Mouse (Mus musculus) heart, embryonic 16.5 days (tissue): ENCODE measurements around the gene Nfatc4. TPM values are rescaled to one million over a fixed set of nuclear protein-coding genes. Genes with fewer than 3 reads are reported as not detected.

Experiments
- ATAC-seq: fragments of 200-750 bp; cut with Nextera tagmentation; replicated peaks from 2 replicates; pipeline ENCODE4 v1.8.0; 2017; ENCODE audit warnings: moderate number of reproducible peaks; ENCODE audit not compliant: insufficient read depth, low FRiP score; ENCODE audit errors: extremely low read depth
- H3K27ac ChIP-seq: fragments of 300-500 bp; sonication (generic); 2 replicates; pipeline ENCODE4 v1.5.1; 2014; ENCODE audit warnings: mild to moderate bottlenecking, low read length, control low read depth, moderate library complexity
- H3K27me3 ChIP-seq: fragments of 300-500 bp; sonication (generic); 2 replicates; pipeline ENCODE4 v1.6.1; 2014; ENCODE audit warnings: low read length, mixed read lengths; ENCODE audit not compliant: control insufficient read depth, insufficient read depth
- H3K36me3 ChIP-seq: fragments of 300-500 bp; sonication (generic); 2 replicates; pipeline ENCODE4 v1.6.1; 2014; ENCODE audit not compliant: control insufficient read depth, insufficient read depth
- H3K4me1 ChIP-seq: fragments of 300-500 bp; sonication (generic); 2 replicates; pipeline ENCODE4 v1.6.1; 2014; ENCODE audit warnings: low read length, mixed read lengths; ENCODE audit not compliant: control insufficient read depth, insufficient read depth
- H3K4me2 ChIP-seq: fragments of 300-500 bp; sonication (generic); 2 replicates; pipeline ENCODE4 v1.6.1; 2014; ENCODE audit warnings: low read depth, mild to moderate bottlenecking, control low read depth, low read length
- H3K4me3 ChIP-seq: fragments of 300-500 bp; sonication (generic); 2 replicates; pipeline ENCODE4 v1.5.1; 2014; ENCODE audit warnings: mild to moderate bottlenecking, control low read depth, low read length
- H3K9ac ChIP-seq: fragments of 300-500 bp; sonication (generic); 2 replicates; pipeline ENCODE4 v1.6.1; 2014; ENCODE audit warnings: low read length, control low read depth
- H3K9me3 ChIP-seq: fragments of 300-500 bp; sonication (generic); replicated peaks from 2 replicates; pipeline ENCODE4 v1.6.1; 2016; ENCODE audit warnings: low read length; ENCODE audit not compliant: control insufficient read depth
- WGBS: fragments of 180-500 bp; shearing (Covaris S2); extraction: QIAGEN DNeasy Blood & Tissue Kit; methylation state at CpG from one replicate; pipeline ENCODE4 v1.1.7; 2014; 5-methylcytosine and 5-hydroxymethylcytosine counted together
- polyA plus RNA-seq: library from polyadenylated mRNA; unstranded; fragments of >200 nt; fragmentation: Nextera tagmentation; extraction: Ambion mirVana; gene quantifications from 2 replicates; pipeline ENCODE4 v1.2.1, GENCODE M21; 2015

Gene Nfatc4
- polyA plus RNA-seq = 9.7 and 14.4 TPM in 2 replicates

DNA sequence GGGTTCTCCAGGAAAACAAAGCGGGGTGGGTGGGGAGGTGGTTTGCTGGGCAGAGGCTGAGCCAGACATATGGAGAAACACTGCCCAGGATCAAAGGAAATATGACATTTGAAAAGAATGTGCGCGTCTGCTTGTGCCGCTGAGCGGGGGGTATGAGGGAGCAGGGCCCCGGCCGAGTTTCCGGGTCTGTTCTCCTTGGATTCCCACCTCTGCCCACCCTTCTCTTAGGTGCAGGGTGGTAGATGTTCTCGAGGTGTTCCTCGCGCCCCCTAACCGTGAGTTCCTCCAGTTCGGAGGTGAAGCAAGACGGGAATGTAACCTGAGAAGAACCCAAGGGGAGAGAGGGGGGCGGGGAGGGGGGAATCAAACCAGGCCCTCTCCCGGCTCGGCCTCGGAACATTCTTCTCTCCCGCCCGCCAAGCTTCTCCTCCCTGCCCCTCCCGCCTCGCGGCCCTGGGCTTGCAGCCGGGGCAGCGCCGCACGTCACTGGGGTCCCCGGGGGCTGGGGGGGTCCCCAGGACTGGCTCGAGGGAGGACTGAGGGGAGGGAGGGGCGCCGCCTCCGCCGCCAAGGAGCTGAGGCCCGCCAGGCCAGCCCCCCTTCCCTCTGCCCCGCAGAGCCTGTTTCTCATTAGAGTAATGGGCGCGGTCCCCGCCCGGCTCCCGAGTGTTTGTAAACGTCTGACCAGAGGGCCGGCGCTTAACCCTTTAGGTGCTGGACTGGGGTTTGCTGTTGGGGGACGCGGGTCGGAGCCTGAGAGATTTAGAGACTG lies at the start of gene Nfatc4:
Nfatc4 (plus strand) TSS at position 154 of the 772 bp plus-strand sequence.
- Histone ChIP-seq H3K27me3 (peaks cover 12% of the 10 kb centered on the region; the same call in 1 of the 2 replicates), H3K9me3 (no peaks in the 10 kb centered on the region), H3K4me2 (peak within 1 kb of the TSS; percentile 91), H3K36me3 (no peaks in the 10 kb centered on the region), H3K4me3 (peak within 1 kb of the TSS; percentile 70), H3K27ac (peak within 1 kb of the TSS; percentile 93), H3K4me1 (peaks cover 18% of the 10 kb centered on the region), H3K9ac (peak within 1 kb of the TSS; percentile 81)
- under 1% methylated on average over 45 of the region's 46 CpGs for WGBS
- peak; percentile 73 for ATAC-seq

DNA sequence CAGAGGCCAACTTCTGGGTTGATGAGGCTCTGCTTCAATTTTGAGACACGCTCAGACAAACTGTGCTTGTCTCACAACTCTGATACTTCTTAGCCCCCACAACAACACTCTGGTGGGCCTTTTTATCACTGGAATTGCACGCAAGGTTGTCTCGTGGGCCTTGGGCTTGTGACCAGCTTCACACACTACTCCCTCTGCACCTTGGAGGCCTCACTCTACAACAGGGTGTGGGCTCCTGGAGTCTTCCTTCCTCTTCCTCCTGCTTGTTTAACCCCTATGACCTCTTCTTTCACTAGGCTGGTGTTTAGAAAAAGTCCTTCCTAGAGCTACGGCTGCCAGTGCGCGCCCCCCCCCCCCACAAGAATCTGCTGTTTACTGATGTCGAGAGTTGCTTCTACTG lies 46.2 kb upstream of the Nfatc4 start:
- ATAC-seq = no peak
- no peak overlapping the region for H3K27ac ChIP-seq
- 47% methylated on average over 7 of the region's 7 CpGs for WGBS

DNA sequence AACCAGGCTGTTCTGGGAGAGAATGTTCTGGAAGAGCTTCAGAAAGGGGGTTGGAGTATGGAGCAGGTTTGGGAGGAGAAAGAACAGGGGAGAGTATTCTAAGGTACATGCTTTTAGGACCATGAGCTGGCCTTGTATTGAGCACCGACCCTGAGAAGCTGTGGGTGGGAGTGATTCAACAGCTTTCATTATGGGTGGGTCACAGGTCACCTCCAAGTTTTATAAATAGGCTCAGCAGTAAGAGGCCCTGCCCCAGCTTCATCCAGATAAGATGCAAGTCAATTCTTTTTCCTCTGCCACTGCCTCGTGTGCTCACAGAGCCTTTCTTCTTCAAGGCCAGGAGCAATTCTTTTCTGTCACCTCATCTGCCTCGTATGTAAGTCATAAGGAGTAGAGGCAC lies 45.8 kb upstream of the Nfatc4 start:
- peaks cover 16% of the 10 kb centered on the region for H3K4me1 ChIP-seq
- WGBS = 31% methylated on average over 3 of the region's 3 CpGs

More for the DNA sequence above, 46.2 kb upstream of the Nfatc4 start:
- Histone ChIP-seq H3K36me3 (no peaks in the 10 kb centered on the region), H3K9ac (no peak overlapping the region), H3K9me3 (no peaks in the 10 kb centered on the region), H3K4me3 (no peak overlapping the region), H3K4me1 (peaks cover 15% of the 10 kb centered on the region), H3K4me2 (no peak overlapping the region), H3K27me3 (peaks cover 4% of the 10 kb centered on the region)

DNA sequence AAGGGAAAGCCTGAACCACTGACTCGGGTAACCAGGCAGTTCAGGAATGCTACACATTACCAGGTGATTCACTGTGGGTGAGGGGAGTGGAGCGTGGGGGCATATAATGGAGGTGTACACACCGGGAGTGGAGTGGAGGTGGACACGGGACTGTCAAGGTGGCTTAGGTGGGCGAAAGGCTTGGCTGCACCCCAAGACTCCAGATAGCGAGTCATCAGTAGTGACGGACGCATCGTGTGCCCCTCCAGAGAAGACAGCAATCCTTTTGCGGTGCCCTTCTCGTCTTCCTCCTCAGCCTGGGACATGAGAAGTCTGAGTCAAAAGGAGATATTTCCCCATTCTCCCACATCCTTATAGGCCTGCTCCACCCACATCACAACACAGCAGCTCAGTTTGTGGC lies 45.1 kb upstream of the Nfatc4 start:
- peaks cover 16% of the 10 kb centered on the region for H3K4me1 ChIP-seq
- H3K27me3 ChIP-seq = peaks cover 14% of the 10 kb centered on the region
- H3K27ac ChIP-seq = no peak overlapping the region
- WGBS = 80% methylated on average over 11 of the region's 11 CpGs
- H3K36me3 ChIP-seq = no peaks in the 10 kb centered on the region
- no peak overlapping the region for H3K4me3 ChIP-seq
- H3K9ac ChIP-seq = no peak overlapping the region
- no peak for ATAC-seq
- H3K4me2 ChIP-seq = no peak overlapping the region
- H3K9me3 ChIP-seq = no peaks in the 10 kb centered on the region

More for the DNA sequence above, 45.8 kb upstream of the Nfatc4 start:
- Histone ChIP-seq H3K9me3 (no peaks in the 10 kb centered on the region), H3K27ac (no peak overlapping the region), H3K9ac (no peak overlapping the region), H3K36me3 (no peaks in the 10 kb centered on the region), H3K27me3 (peaks cover 8% of the 10 kb centered on the region), H3K4me2 (no peak overlapping the region), H3K4me3 (no peak overlapping the region)
- ATAC-seq = no peak

GRCm38 (mm10) chr14:55778686-55779085 lies 44.3 kb upstream of the Nfatc4 start:
- peaks cover 18% of the 10 kb centered on the region for H3K27me3 ChIP-seq
- no peak overlapping the region for H3K27ac ChIP-seq
- H3K9me3 ChIP-seq = no peaks in the 10 kb centered on the region
- WGBS = 81% methylated on average over 15 of the region's 15 CpGs
- H3K9ac ChIP-seq = no peak overlapping the region
- no peaks in the 10 kb centered on the region for H3K36me3 ChIP-seq
- H3K4me3 ChIP-seq = no peak overlapping the region
- no peak overlapping the region for H3K4me2 ChIP-seq
- peaks cover 16% of the 10 kb centered on the region for H3K4me1 ChIP-seq
- no peak for ATAC-seq

DNA sequence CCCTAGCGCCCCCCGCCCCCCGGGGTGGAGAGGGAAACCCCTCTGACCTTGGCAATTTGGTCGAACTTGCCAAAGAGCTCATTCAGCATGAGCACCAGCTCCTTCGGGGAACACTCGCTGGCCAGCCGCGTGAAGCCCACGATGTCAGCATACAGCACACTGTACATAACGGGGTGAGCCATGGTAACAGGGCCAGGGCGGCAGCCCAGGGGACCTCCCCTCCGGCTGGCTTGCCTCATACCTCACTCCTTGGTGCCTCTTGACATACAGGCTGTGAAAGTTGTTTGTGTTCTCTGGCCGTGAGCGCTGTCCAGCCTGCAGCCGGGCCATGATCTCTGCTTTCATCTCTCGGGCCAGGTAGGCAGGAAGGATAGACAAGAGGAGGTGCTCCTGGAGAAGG lies 43.3 kb upstream of the Nfatc4 start:
- WGBS = 45% methylated on average over 16 of the region's 16 CpGs

GRCm38 (mm10) chr14:55780736-55781135 lies 42.2 kb upstream of the Nfatc4 start:
- Histone ChIP-seq H3K27ac (no peak overlapping the region), H3K36me3 (no peaks in the 10 kb centered on the region), H3K4me1 (peaks cover 18% of the 10 kb centered on the region), H3K4me2 (peak overlapping the region; percentile 57; the same call in 1 of the 2 replicates), H3K9ac (no peak overlapping the region), H3K9me3 (no peaks in the 10 kb centered on the region), H3K27me3 (peaks cover 29% of the 10 kb centered on the region), H3K4me3 (no peak overlapping the region)
- no peak for ATAC-seq
- 74% methylated on average over 11 of the region's 11 CpGs for WGBS

More for the DNA sequence above, 43.3 kb upstream of the Nfatc4 start:
- no peak overlapping the region for H3K9ac ChIP-seq
- H3K27ac ChIP-seq = no peak overlapping the region
- H3K27me3 ChIP-seq = peaks cover 24% of the 10 kb centered on the region
- H3K4me1 ChIP-seq = peaks cover 18% of the 10 kb centered on the region
- no peak for ATAC-seq
- H3K9me3 ChIP-seq = no peaks in the 10 kb centered on the region
- H3K4me3 ChIP-seq = no peak overlapping the region
- H3K4me2 ChIP-seq = no peak overlapping the region
- no peaks in the 10 kb centered on the region for H3K36me3 ChIP-seq

- no peaks in the 10 kb centered on the region for H3K9me3 ChIP-seq
- H3K36me3 ChIP-seq = no peaks in the 10 kb centered on the region
- H3K4me3 ChIP-seq = peak overlapping the region; percentile 28
- 14% methylated on average over 14 of the region's 14 CpGs for WGBS
- H3K4me2 ChIP-seq = peak overlapping the region; percentile 57
- peak overlapping the region; percentile 27; the same call in 1 of the 2 replicates for H3K27ac ChIP-seq
- ATAC-seq = peak; percentile 69
- peaks cover 29% of the 10 kb centered on the region for H3K27me3 ChIP-seq
- peak overlapping the region; percentile 43; the same call in 1 of the 2 replicates for H3K9ac ChIP-seq
- peaks cover 18% of the 10 kb centered on the region for H3K4me1 ChIP-seq
Observed at GRCm38 (mm10) chr14:55781310-55781709, 41.6 kb upstream of the Nfatc4 start.

- peak overlapping the region; percentile 91 for H3K27ac ChIP-seq
- H3K4me3 ChIP-seq = peak overlapping the region; percentile 59
- no peaks in the 10 kb centered on the region for H3K9me3 ChIP-seq
- ATAC-seq = no peak
- peaks cover 32% of the 10 kb centered on the region for H3K27me3 ChIP-seq
- peaks cover 14% of the 10 kb centered on the region for H3K4me1 ChIP-seq
- no peaks in the 10 kb centered on the region for H3K36me3 ChIP-seq
- WGBS = 44% methylated on average over 9 of the region's 9 CpGs
- peak overlapping the region; percentile 49 for H3K9ac ChIP-seq
- peak overlapping the region; percentile 71 for H3K4me2 ChIP-seq
Observed at GRCm38 (mm10) chr14:55782361-55782960, 40.5 kb upstream of the Nfatc4 start.
